Mouse (Mus musculus): Measurements from ENCODE around the gene Ajm1. TPM values are rescaled to one million over a fixed set of nuclear protein-coding genes. Genes with fewer than 3 reads are reported as not detected.

Ajm1 gene
- total and polyA plus RNA-seq, 2 experiments from 2014 or later, result not detected

- Histone ChIP-seq H3K4me1 (ENCODE audit: control insufficient read depth, insufficient read depth) (peaks cover 12% of the 10 kb centered on the region), H3K36me3 (replicated peaks; ENCODE audit: control insufficient read depth, insufficient read depth, low read length) (peaks cover 8% of the 10 kb centered on the region; the same call in 1 of the 2 replicates), H3K27me3 (ENCODE audit: control insufficient read depth, insufficient read depth, low read length) (no peaks in the 10 kb centered on the region), H3K27ac (ENCODE audit: low read depth) (peak within 1 kb of the TSS; percentile 86), H3K9ac (replicated peaks; ENCODE audit: low read depth, low read length) (peak within 1 kb of the TSS; percentile 87), H3K9me3 (replicated peaks; ENCODE audit: control insufficient read depth, low read length) (no peaks in the 10 kb centered on the region), H3K4me3 (ENCODE audit: low read depth, low read length) (peak within 1 kb of the TSS; percentile 93), H3K4me2 (ENCODE audit: low read depth, low read length) (peak within 1 kb of the TSS; percentile 90)
- under 1% methylated on average over 74 of the region's 80 CpGs for WGBS
- no peak for TF ChIP-seq EP300 (IDR thresholded peaks at IDR 0.05; ENCODE audit: low read depth)
- no peak for TF ChIP-seq CTCF (IDR thresholded peaks at IDR 0.05; ENCODE audit: low read depth)
- peak; percentile 90 for ATAC-seq (ENCODE audit: insufficient read depth, low read depth)
- peak; percentile 78 for DNase-seq (ENCODE audit: low spot score)
Observed at GRCm38 (mm10) chr2:25607761-25608622, 26.4 kb upstream of the Ajm1 start, which contains the start of gene Rabl6. Gene Rabl6 (minus strand): TSS chr2:25608521.

GRCm38 (mm10) chr2:25602526-25602925, 21.0 kb upstream of the Ajm1 start:
- no peak for DNase-seq (ENCODE audit: low spot score)
- Histone ChIP-seq H3K27ac (ENCODE audit: low read depth) (no peak overlapping the region), H3K4me2 (ENCODE audit: low read depth, low read length) (no peak overlapping the region), H3K9me3 (replicated peaks; ENCODE audit: control insufficient read depth, low read length) (no peaks in the 10 kb centered on the region), H3K36me3 (replicated peaks; ENCODE audit: control insufficient read depth, insufficient read depth, low read length) (peaks cover 63% of the 10 kb centered on the region), H3K4me3 (ENCODE audit: low read depth, low read length) (no peak overlapping the region), H3K4me1 (ENCODE audit: control insufficient read depth, insufficient read depth) (peaks cover 8% of the 10 kb centered on the region), H3K9ac (replicated peaks; ENCODE audit: low read depth, low read length) (no peak overlapping the region), H3K27me3 (ENCODE audit: control insufficient read depth, insufficient read depth, low read length) (no peaks in the 10 kb centered on the region)
- 94% methylated on average over 5 of the region's 5 CpGs for WGBS
- TF ChIP-seq CTCF (IDR thresholded peaks at IDR 0.05; ENCODE audit: low read depth), result no peak
- TF ChIP-seq EP300 (IDR thresholded peaks at IDR 0.05; ENCODE audit: low read depth), result no peak
- no peak for ATAC-seq (ENCODE audit: insufficient read depth, low read depth)

- TF ChIP-seq CTCF (IDR thresholded peaks at IDR 0.05; ENCODE audit: low read depth), result no peak
- no peak for TF ChIP-seq EP300 (IDR thresholded peaks at IDR 0.05; ENCODE audit: low read depth)
- WGBS, result 84% methylated on average over 2 of the region's 2 CpGs
- DNase-seq (ENCODE audit: low spot score) (no peak), ATAC-seq (ENCODE audit: insufficient read depth, low read depth) (no peak)
- peaks cover 87% of the 10 kb centered on the region for H3K36me3 ChIP-seq (replicated peaks; ENCODE audit: control insufficient read depth, insufficient read depth, low read length)
- H3K27me3 ChIP-seq (ENCODE audit: control insufficient read depth, insufficient read depth, low read length), result no peaks in the 10 kb centered on the region
- H3K9ac ChIP-seq (replicated peaks; ENCODE audit: low read depth, low read length), result no peak overlapping the region
- H3K27ac ChIP-seq (ENCODE audit: low read depth), result no peak overlapping the region
- H3K4me2 ChIP-seq (ENCODE audit: low read depth, low read length), result no peak overlapping the region
- no peaks in the 10 kb centered on the region for H3K4me1 ChIP-seq (ENCODE audit: control insufficient read depth, insufficient read depth)
- H3K9me3 ChIP-seq (replicated peaks; ENCODE audit: control insufficient read depth, low read length), result no peaks in the 10 kb centered on the region
- no peak overlapping the region for H3K4me3 ChIP-seq (ENCODE audit: low read depth, low read length)
Observed at GRCm38 (mm10) chr2:25600037-25600436, 18.5 kb upstream of the Ajm1 start.

- Histone ChIP-seq H3K4me3 (ENCODE audit: low read depth, low read length) (no peak overlapping the region), H3K4me2 (ENCODE audit: low read depth, low read length) (no peak overlapping the region), H3K9me3 (replicated peaks; ENCODE audit: control insufficient read depth, low read length) (no peaks in the 10 kb centered on the region), H3K9ac (replicated peaks; ENCODE audit: low read depth, low read length) (no peak overlapping the region), H3K4me1 (ENCODE audit: control insufficient read depth, insufficient read depth) (no peaks in the 10 kb centered on the region), H3K27ac (ENCODE audit: low read depth) (no peak overlapping the region), H3K36me3 (replicated peaks; ENCODE audit: control insufficient read depth, insufficient read depth, low read length) (peaks cover 95% of the 10 kb centered on the region), H3K27me3 (ENCODE audit: control insufficient read depth, insufficient read depth, low read length) (no peaks in the 10 kb centered on the region)
- ATAC-seq (ENCODE audit: insufficient read depth, low read depth) (no peak), DNase-seq (ENCODE audit: low spot score) (no peak)
- no peak for TF ChIP-seq CTCF (IDR thresholded peaks at IDR 0.05; ENCODE audit: low read depth)
- WGBS, result 82% methylated on average over 1 of the region's 1 CpGs
Observed at GRCm38 (mm10) chr2:25598749-25599148, 17.2 kb upstream of the Ajm1 start.

- TF ChIP-seq CTCF (IDR thresholded peaks at IDR 0.05; ENCODE audit: low read depth) (no peak), EP300 (IDR thresholded peaks at IDR 0.05; ENCODE audit: low read depth) (no peak)
- WGBS, result 96% methylated on average over 5 of the region's 5 CpGs
- no peaks in the 10 kb centered on the region for H3K9me3 ChIP-seq (replicated peaks; ENCODE audit: control insufficient read depth, low read length)
- no peaks in the 10 kb centered on the region for H3K27me3 ChIP-seq (ENCODE audit: control insufficient read depth, insufficient read depth, low read length)
- no peak overlapping the region for H3K9ac ChIP-seq (replicated peaks; ENCODE audit: low read depth, low read length)
- H3K27ac ChIP-seq (ENCODE audit: low read depth), result no peak overlapping the region
- peaks cover 95% of the 10 kb centered on the region for H3K36me3 ChIP-seq (replicated peaks; ENCODE audit: control insufficient read depth, insufficient read depth, low read length)
- no peaks in the 10 kb centered on the region for H3K4me1 ChIP-seq (ENCODE audit: control insufficient read depth, insufficient read depth)
- ATAC-seq (ENCODE audit: insufficient read depth, low read depth) (no peak), DNase-seq (ENCODE audit: low spot score) (no peak)
- no peak overlapping the region for H3K4me2 ChIP-seq (ENCODE audit: low read depth, low read length)
- H3K4me3 ChIP-seq (ENCODE audit: low read depth, low read length), result no peak overlapping the region
Observed at GRCm38 (mm10) chr2:25596765-25597510, 15.4 kb upstream of the Ajm1 start.
